Mouse (Mus musculus): Measurements from ENCODE around the gene Sprr3.

DNA sequence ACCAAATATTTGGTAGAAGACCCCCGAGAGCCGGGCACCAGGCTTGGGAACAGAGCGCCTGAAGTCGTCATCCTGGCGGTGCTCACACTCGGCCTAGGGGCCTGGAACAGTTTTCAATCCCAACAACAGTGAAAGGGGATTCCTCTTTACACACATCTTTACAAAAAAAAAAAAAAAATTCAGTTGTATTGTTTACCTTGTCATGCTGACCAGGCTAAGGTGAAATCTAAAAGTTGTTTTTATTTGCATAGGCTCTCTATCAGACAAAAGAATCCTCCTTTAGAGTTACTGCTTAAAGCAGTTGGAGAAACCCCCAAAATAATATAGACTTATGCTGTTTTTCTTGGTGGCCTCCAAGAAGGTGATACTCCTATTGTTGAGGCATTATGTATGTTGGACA lies 29.2 kb downstream of the Sprr3 start, which contains the start of gene Gm9774:
- no peak for TF ChIP-seq CTCF (IDR thresholded peaks at IDR 0.05; ENCODE audit: borderline replicate concordance, insufficient read depth, low read length)
- TF ChIP-seq POLR2A (IDR thresholded peaks at IDR 0.05; ENCODE audit: low read depth, low read length): no peak

All from embryonic fibroblast, embryonic 13.5 days (primary cell).